Mouse (Mus musculus): Measurements from ENCODE around the gene Hbq1b. TPM values are rescaled to one million over a fixed set of nuclear protein-coding genes. Genes with fewer than 3 reads are reported as not detected.

Hbq1b gene
- total RNA-seq, 2 experiments from 2014 or later: not detected

DNA sequence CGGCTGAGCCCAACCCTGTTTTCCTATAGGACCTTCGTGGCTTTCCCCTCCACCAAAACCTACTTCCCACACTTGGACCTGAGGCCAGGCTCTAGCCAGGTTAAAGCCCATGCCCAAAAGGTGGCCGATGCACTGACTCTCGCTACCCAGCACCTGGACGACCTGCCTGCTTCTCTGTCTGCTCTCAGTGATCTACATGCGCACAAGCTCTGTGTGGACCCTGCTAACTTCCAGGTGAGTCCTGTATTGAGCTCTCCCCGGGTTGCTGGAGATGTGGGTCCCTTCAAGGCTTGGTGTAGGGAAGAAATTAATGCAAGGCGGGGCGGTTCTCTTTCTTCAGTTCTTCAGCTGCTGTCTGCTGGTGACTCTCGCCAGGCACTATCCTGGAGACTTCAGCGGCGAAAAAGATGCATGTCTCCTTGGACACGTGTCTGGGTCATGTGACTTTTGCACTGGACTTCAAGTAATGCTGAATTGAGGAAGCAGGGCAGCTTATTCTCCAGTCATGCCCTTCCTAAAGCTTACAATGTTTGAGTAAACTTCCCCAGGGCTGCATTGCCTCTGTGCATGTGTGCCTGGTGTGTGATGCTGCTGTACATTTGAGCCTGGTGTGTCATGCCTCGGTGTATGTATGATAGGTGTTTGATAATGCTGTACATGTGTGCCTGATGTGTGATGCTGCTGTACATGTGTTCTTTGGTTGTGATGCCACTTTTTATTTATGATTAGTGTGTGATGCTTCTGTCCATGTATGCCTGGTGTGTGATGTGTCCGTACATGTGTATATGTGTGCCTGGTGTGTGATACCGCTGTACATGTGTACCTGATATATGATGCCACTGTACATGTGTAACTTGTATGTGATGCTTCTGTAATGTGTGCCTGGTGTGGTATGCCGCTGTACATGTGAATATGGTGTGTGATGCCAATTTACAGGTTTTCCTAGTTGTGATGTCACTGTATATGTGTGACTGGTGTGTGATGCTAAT is 13.8 kb downstream of the Hbq1b start:
- no peak for DNase-seq

GRCm38 (mm10) chr11:32301506-32301905 is 14.7 kb downstream of the Hbq1b start:
- no peak for DNase-seq

DNA sequence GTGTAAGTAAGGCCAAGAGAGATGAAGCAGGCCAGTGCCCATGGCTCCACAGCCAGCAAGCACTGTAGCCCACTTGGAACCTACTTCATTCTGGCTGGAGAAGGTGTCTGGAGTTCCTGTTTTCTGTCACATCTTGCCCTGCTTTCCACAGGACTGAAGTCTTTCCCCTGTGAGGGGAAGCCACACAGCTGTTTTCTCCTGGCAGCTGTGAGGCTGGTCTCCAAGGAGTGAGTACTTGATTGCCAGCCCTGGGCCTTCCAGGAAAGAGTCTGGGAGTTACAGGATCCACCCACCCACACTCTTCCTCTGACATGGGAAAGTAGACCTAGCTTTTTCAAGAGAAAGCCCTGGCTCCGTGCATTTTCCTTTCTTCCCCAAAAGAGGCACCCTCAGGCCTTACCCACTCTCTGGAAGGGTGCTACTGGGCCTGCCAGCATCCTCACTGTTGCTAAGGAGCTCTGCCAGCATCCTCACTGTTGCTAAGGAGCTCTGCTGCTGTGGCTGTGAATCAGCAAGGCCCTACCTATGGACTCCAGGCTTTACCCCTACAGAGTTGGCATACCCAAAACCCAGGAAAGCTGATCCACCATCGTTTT is 16.2 kb downstream of the Hbq1b start:
- DNase-seq: no peak

- no peak for DNase-seq
Measured at GRCm38 (mm10) chr11:32303455-32303854, 16.7 kb downstream of the Hbq1b start.

DNA sequence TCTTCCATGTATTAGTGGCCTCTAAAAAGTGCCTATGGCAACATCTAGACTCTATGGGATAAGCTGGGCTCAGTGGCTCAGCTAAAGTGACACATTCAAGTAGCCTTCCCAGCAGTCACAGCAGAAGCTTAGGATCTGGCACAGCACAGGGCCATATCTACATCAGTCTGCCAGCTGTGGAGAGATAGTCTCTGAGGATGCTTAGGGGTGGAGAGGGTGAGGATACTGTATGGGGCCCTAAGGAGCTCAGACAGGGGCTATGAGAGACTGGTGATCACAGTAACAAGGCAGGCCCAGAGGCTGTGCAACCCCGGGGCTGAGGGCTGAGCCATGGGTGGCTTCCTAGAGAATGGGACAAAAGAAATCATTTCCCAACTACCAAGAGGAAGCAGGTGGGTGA is 20.2 kb downstream of the Hbq1b start:
- DNase-seq: no peak

DNA sequence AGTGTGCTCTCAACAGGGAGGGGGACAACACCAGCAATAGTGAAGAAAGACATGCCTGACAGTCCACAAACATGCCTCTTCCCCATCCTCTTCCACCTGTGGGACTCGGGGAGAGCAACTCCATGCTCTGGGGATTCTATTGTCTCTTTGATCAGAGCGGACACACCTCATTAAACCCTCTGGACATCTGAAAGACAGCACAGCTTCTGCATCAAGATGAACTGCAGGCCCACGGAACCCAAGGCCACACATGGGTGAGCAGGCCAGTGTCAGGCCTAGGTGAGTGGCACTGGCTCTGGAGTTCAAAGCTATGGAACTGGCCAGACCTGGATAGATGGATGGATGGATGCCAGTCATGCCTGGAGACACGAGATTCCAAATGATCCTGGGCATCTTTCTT is 22.7 kb downstream of the Hbq1b start:
- no peak for DNase-seq

GRCm38 (mm10) chr11:32309928-32310327 is 23.2 kb downstream of the Hbq1b start:
- DNase-seq: no peak

DNA sequence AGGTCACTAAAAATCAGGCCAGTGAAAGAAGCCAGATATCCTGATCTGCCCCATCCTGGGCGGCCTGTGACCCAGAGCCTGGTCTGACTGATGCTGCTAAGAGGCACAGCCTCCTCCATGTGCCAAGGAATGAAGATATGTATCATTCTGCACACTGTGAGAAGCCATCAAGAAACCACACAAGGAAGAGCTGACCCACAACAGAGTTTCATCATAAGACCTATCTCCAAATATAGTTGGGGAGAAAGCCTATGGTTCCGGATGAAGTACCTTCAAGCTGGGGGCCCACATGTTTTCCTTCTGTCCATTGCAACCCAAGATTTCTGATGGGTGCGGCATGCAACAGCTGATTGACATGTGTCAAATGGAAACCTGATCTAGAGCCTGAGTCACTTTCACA is 29.2 kb downstream of the Hbq1b start:
- no peak for DNase-seq

DNA sequence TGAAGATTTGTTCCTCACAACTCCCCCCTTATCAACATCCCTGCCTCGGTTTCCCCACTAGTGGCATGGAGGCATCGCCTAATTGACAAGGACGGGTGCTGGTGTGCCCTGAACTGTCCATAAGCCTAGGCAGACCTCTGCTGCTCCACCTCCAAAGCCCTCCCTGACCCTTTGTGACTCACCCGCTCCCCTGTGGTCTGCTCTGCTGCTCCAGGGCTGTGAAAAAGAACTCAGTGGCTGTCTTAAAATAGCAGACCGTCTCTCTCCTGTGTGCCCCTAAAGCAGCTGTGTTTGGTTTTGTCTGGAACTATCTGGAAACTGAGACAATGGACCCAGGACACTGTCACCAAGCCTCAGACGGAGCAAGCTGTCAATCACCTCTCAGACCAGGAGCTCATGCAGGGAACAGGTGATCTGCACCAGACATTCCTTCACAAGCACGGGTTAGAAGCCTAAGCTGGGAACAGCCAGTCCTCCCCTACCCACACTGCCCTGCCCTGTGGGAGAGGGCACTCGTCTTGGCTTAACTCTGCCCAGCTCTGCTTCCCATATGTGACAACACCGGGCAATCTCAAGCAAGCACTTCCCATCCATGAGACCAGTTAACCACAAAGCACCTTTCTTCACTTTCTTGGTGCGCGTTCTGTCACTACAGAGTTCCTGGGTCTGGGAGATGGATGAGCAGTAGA is 33.9 kb downstream of the Hbq1b start:
- no peak for DNase-seq

DNA sequence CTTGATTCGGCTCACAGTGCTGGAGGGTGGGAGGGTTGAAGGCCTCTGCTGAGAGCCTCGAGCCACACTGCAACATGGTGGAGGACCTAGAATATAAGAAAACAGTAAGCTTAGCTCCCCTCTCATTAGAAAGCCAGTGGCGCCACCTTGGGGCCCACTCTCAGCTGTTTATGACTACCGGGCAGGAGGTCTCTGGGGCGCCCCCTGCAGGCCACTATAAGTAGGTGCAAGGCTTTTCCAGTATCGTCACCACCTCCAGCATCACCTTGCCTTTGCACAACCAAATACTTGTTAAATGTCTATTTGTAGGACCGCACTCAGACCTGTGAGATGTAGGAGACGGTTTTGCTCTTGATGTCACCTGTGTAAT is 34.4 kb downstream of the Hbq1b start:
- peak; percentile 32 for DNase-seq

DNA sequence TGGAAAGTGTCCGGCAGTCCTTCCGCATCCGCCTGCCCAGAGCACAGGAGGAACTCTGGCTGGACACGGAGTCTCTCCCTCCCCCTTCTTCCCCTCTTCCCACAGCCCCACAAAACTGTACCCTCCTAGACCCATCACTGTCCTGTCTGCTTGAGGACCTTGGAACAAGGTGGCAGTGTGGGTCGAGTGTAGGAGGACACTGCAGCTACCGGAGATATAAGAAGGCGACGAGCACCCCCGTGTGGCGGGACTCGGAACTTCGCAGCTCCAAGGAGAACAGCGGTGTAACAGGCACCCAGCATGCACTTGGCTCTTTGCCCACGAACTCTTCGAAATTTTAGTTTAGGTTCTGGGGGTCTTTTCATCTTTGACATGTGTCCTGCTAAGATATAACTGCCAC is 37.8 kb downstream of the Hbq1b start:
- DNase-seq: peak; percentile 56

DNA sequence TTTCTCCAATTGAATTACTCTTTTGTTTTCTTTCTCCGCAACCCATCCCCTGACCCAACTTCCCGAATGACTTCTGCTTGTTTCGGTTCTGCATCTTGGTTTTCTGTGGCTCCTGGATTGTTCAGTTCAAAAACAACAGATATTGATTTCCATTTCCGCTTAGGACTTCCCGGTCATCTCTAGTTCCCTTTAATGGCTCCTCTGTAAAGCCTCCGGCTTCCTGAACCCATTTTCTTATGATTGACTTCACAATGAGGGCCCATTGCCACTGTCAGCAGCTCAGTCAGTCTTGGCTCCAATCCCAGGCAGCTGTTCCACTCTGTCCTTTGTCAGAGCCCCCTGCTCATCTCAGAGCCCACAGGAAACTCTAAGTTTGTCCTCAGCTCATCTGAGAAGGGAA is 44.3 kb downstream of the Hbq1b start:
- no peak for DNase-seq

- DNase-seq: no peak
Measured at GRCm38 (mm10) chr11:32331861-32332260, 45.1 kb downstream of the Hbq1b start.

GRCm38 (mm10) chr11:32333235-32333634 is 46.5 kb downstream of the Hbq1b start:
- DNase-seq: no peak

- peak; percentile 47 for DNase-seq
Measured at GRCm38 (mm10) chr11:32336435-32336907, 49.7 kb downstream of the Hbq1b start.

Other genes with a start within 250 kb of the Hbq1b start
- not detected for gene Il9r, start 86.7 kb upstream of the Hbq1b start, total RNA-seq (2021)
- gene Snrnp25, start 81.5 kb upstream of the Hbq1b start, total RNA-seq (2021): 1 to 10 TPM; 6.7 to 9.1 TPM
- gene Rhbdf1, start 64.7 kb upstream of the Hbq1b start, total RNA-seq (2021): 10 to 100 TPM; 22.1 to 25.4 TPM
- gene Mpg, start 60.5 kb upstream of the Hbq1b start, total RNA-seq (2021): 1 to 10 TPM; 6.1 to 6.2 TPM
- gene Nprl3, start 19.3 kb upstream of the Hbq1b start, total RNA-seq (2021): 10 to 100 TPM; 21.7 to 23.3 TPM
- not detected for gene Hba-x, start 10.6 kb upstream of the Hbq1b start, total RNA-seq (2021)
- gene Hba-a1, start 3.5 kb upstream of the Hbq1b start, total RNA-seq (2021): 1,000 to 10,000 TPM in 1 of 2 experiments, 100 to 1,000 TPM in 1; 451 to 2,047 TPM
- 1,000 to 10,000 TPM in 1 of 2 experiments, 100 to 1,000 TPM in 1; 358 to 1,609 TPM for gene Hba-a2, start 9.5 kb downstream of the Hbq1b start, total RNA-seq (2021)
- not detected for gene Hbq1a, start 13.1 kb downstream of the Hbq1b start, total RNA-seq (2021)
- gene Sh3pxd2b, start 60.9 kb downstream of the Hbq1b start, total RNA-seq (2021): 1 to 10 TPM; 4.4 to 7.1 TPM
- gene Ubtd2, start 168.4 kb downstream of the Hbq1b start, total RNA-seq (2021): 10 to 100 TPM in 1 of 2 experiments, 1 to 10 TPM in 1; 9.3 to 10.5 TPM
- gene Efcab9, start 245.1 kb downstream of the Hbq1b start, total RNA-seq (2021): 1 to 10 TPM in 1 of 2 experiments, under 1 TPM in 1; 0.75 to 1.0 TPM
- gene Stk10, start 246.3 kb downstream of the Hbq1b start, total RNA-seq (2021): 1 to 10 TPM; 2.6 to 3.2 TPM